Mouse (Mus musculus) heart, adult 2 months (tissue): ENCODE results near the gene Nup107.

Source experiments
- CTCF ChIP-seq: fragments of 200-600 bp; IDR thresholded peaks from 2 replicates; pipeline ENCODE4 v1.8.1; 2022; ENCODE audit warnings: antibody characterized with exemption, mild to moderate bottlenecking, moderate library complexity
- EP300 ChIP-seq: fragments of 200-500 bp; IDR thresholded peaks from 2 replicates; pipeline ENCODE4 v1.6.1; 2011; ENCODE audit warnings: low read depth, low read length, control low read depth; ENCODE audit not compliant: insufficient read depth
- POLR2A ChIP-seq: fragments of 200-500 bp; IDR thresholded peaks from 2 replicates; pipeline ENCODE4 v1.6.1; 2011; ENCODE audit warnings: mild to moderate bottlenecking, low read depth, low read length, control low read depth; ENCODE audit not compliant: insufficient read depth

GRCm38 (mm10) chr10:117757796-117758342 lies 34.6 kb downstream of the Nup107 start:
- TF ChIP-seq CTCF: no peak
- TF ChIP-seq POLR2A: no peak
- no peak for TF ChIP-seq EP300
